Mouse (Mus musculus): ENCODE measurements at regions not wholly inside any gene's neighbourhood (a gene's known extent, or its start where the extent isn't known, plus 50 kb on each side); places are given as distances from the start of the nearest gene placed in this dataset.

DNA sequence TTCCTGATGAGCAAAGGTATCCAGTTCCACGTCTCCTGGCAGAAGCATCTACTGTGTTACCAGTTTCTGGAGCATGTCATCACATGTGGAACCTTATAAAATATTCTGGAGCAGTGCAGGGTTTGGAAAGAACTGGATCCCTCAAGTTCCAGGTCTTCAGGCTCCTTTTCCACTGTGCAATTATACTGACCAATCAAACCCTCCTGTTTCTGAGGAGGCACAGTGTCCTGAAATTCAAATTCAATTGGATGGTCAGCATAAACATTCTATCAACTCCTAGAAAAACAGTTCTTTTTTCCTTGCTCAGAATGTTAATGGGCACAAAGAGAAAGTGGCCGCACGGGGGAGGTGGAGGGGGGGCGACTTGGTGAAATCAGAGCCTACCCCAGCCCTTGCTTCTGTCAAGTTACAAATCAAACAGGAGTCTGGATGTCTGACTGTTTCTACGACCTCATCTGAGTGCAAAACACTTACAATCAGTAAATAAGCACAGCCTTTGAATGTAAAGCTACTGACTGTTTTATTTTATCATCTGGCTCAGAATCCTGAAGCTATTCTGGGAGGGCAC lies 203.2 kb upstream of the Gm21897 start:
- Histone ChIP-seq H3K27ac (ENCODE audit: insufficient read depth, low read depth, low read length) (no peak overlapping the region), H3K36me3 (ENCODE audit: control insufficient read depth, insufficient read depth, low read length) (no peaks in the 10 kb centered on the region), H3K27me3 (ENCODE audit: control insufficient read depth, insufficient read depth, low read length) (no peaks in the 10 kb centered on the region), H3K4me3 (ENCODE audit: low read depth, low read length) (no peak overlapping the region), H3K4me1 (ENCODE audit: control insufficient read depth, insufficient read depth, insufficient read length, low read length) (no peaks in the 10 kb centered on the region)
- TF ChIP-seq CTCF (IDR thresholded peaks at IDR 0.05; ENCODE audit: extremely low read depth, insufficient read length, insufficient replicate concordance, low read depth, low read length) (no peak), POLR2A (IDR thresholded peaks at IDR 0.05; ENCODE audit: low read depth, low read length) (no peak)
- 33% methylated on average over 5 of the region's 5 CpGs for WGBS

DNA sequence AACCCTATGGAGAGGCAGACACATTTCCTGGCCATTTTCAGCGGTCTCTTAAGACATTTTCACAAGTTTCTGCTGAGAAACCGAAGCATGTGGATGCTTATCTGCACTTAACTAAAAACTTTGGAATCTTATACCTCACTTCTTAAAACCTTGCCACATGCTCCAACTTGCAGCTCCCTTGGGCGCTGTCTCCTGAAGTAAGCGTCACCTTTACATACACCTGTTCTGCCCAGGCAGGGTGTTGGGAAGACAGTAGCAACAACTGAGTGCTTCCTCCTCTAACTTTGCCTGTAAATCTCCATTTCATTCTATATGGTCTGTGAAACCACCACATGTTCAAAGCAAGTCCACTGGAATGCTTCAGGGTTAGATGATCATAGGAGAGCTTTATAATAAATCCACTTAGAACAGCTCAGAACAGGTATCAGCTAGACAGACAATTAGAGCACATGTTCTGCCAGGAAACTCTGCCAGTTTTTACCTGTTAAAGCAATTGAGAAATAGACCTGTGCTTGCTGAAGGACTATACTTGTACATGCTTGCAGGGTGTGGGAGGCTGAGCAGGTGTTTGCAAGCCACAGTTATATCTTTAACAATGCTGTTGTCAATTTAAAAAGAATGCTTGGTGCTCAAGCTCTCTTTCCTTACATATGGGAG lies 202.6 kb upstream of the Gm21897 start:
- no peaks in the 10 kb centered on the region for H3K4me1 ChIP-seq (ENCODE audit: control insufficient read depth, insufficient read depth, insufficient read length, low read length)
- H3K36me3 ChIP-seq (ENCODE audit: control insufficient read depth, insufficient read depth, low read length), result no peaks in the 10 kb centered on the region
- no peak overlapping the region for H3K27ac ChIP-seq (ENCODE audit: insufficient read depth, low read depth, low read length)
- no peaks in the 10 kb centered on the region for H3K27me3 ChIP-seq (ENCODE audit: control insufficient read depth, insufficient read depth, low read length)
- no peak for TF ChIP-seq POLR2A (IDR thresholded peaks at IDR 0.05; ENCODE audit: low read depth, low read length)
- no peak for TF ChIP-seq CTCF (IDR thresholded peaks at IDR 0.05; ENCODE audit: extremely low read depth, insufficient read length, insufficient replicate concordance, low read depth, low read length)
- H3K4me3 ChIP-seq (ENCODE audit: low read depth, low read length), result no peak overlapping the region
- 63% methylated on average over 4 of the region's 4 CpGs for WGBS

- TF ChIP-seq CTCF (IDR thresholded peaks at IDR 0.05; ENCODE audit: extremely low read depth, insufficient read length, insufficient replicate concordance, low read depth, low read length), result no peak
- TF ChIP-seq POLR2A (IDR thresholded peaks at IDR 0.05; ENCODE audit: low read depth, low read length), result no peak
- Histone ChIP-seq H3K4me3 (ENCODE audit: low read depth, low read length) (no peak overlapping the region), H3K27me3 (ENCODE audit: control insufficient read depth, insufficient read depth, low read length) (no peaks in the 10 kb centered on the region), H3K27ac (ENCODE audit: insufficient read depth, low read depth, low read length) (no peak overlapping the region), H3K4me1 (ENCODE audit: control insufficient read depth, insufficient read depth, insufficient read length, low read length) (no peaks in the 10 kb centered on the region), H3K36me3 (ENCODE audit: control insufficient read depth, insufficient read depth, low read length) (no peaks in the 10 kb centered on the region)
- 37% methylated on average over 2 of the region's 2 CpGs for WGBS
Observed at GRCm38 (mm10) chr16:15115386-15115785, 201.9 kb upstream of the Gm21897 start.

GRCm38 (mm10) chr16:15119799-15120198 lies 197.5 kb upstream of the Gm21897 start:
- Histone ChIP-seq H3K36me3 (ENCODE audit: control insufficient read depth, insufficient read depth, low read length) (no peaks in the 10 kb centered on the region), H3K4me3 (ENCODE audit: low read depth, low read length) (no peak overlapping the region), H3K4me1 (ENCODE audit: control insufficient read depth, insufficient read depth, insufficient read length, low read length) (no peaks in the 10 kb centered on the region), H3K27ac (ENCODE audit: insufficient read depth, low read depth, low read length) (no peak overlapping the region), H3K27me3 (ENCODE audit: control insufficient read depth, insufficient read depth, low read length) (no peaks in the 10 kb centered on the region)
- TF ChIP-seq CTCF (IDR thresholded peaks at IDR 0.05; ENCODE audit: extremely low read depth, insufficient read length, insufficient replicate concordance, low read depth, low read length) (no peak), POLR2A (IDR thresholded peaks at IDR 0.05; ENCODE audit: low read depth, low read length) (no peak)
- WGBS, result 69% methylated on average over 1 of the region's 1 CpGs

DNA sequence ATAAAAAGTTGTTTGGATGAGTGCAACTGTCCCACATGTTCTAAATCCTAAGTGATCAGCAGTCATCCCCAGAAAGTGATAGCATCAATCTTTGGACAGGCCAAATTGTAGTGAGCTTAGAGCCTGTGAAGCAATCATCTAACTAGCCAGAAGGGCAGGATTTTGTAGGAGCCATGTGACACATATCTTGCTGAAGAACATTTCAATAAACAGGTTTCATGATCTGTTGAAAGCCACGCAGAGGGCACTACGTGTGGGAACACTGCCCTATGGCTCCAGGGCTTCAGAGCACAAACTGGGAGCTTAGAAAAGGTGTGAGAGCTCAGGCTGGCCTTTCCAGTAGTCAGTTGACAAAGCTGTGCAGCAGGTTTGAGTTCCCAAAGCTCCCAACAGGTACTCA lies 188.3 kb upstream of the Gm21897 start:
- 79% methylated on average over 2 of the region's 2 CpGs for WGBS
- TF ChIP-seq POLR2A (IDR thresholded peaks at IDR 0.05; ENCODE audit: low read depth, low read length), result no peak
- TF ChIP-seq CTCF (IDR thresholded peaks at IDR 0.05; ENCODE audit: extremely low read depth, insufficient read length, insufficient replicate concordance, low read depth, low read length), result no peak
- Histone ChIP-seq H3K27ac (ENCODE audit: insufficient read depth, low read depth, low read length) (no peak overlapping the region), H3K4me1 (ENCODE audit: control insufficient read depth, insufficient read depth, insufficient read length, low read length) (no peaks in the 10 kb centered on the region), H3K4me3 (ENCODE audit: low read depth, low read length) (no peak overlapping the region), H3K36me3 (ENCODE audit: control insufficient read depth, insufficient read depth, low read length) (no peaks in the 10 kb centered on the region), H3K27me3 (ENCODE audit: control insufficient read depth, insufficient read depth, low read length) (no peaks in the 10 kb centered on the region)

DNA sequence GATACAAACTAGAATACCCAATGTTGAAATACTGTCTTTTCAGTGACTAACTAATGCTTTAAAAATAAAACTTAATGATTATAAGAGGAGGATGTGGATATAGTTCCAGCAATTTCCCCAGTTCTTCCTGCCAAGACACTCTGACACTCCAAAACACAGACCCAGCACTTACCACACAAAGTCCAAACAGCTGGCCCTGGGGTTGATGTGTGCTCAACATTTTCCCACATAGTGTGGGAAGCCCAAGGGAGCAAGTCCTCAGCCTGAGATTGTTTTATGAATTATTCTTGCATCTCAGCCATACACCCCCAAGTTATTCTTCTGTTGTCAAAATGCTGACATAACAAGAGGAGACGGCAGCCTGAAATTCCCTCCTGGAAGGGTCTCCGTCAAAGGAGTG lies 187.5 kb upstream of the Gm21897 start:
- no peaks in the 10 kb centered on the region for H3K4me1 ChIP-seq (ENCODE audit: control insufficient read depth, insufficient read depth, insufficient read length, low read length)
- 87% methylated on average over 2 of the region's 2 CpGs for WGBS
- TF ChIP-seq CTCF (IDR thresholded peaks at IDR 0.05; ENCODE audit: extremely low read depth, insufficient read length, insufficient replicate concordance, low read depth, low read length) (no peak), POLR2A (IDR thresholded peaks at IDR 0.05; ENCODE audit: low read depth, low read length) (no peak)

DNA sequence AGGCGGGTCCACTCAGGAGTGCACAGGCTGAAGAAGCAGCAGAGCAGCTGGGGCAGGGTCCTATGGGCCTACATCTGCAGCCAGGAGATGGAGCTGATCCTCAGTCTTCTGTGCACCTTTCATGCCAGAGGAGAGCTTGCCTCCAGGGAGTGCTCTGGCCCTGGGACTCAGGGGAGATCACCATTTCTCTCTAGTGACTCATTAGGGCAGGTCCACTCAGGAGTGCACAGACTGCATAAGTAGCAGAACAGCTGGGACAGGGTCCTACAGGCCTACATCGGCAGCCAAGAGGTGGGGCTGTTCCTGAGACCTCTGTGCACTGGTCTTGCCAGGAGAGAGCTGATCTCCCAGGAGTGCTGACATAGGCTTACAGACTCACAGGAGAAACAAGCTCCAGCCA lies 159.4 kb upstream of the Gm21897 start:
- H3K36me3 ChIP-seq (ENCODE audit: control insufficient read depth, insufficient read depth, low read length), result no peaks in the 10 kb centered on the region
- WGBS, result 64% methylated on average over 2 of the region's 2 CpGs

More for the DNA sequence above, 187.5 kb upstream of the Gm21897 start:
- H3K27ac ChIP-seq (ENCODE audit: insufficient read depth, low read depth, low read length), result no peak overlapping the region
- H3K27me3 ChIP-seq (ENCODE audit: control insufficient read depth, insufficient read depth, low read length), result no peaks in the 10 kb centered on the region
- H3K4me3 ChIP-seq (ENCODE audit: low read depth, low read length), result no peak overlapping the region
- no peaks in the 10 kb centered on the region for H3K36me3 ChIP-seq (ENCODE audit: control insufficient read depth, insufficient read depth, low read length)

More for the DNA sequence above, 159.4 kb upstream of the Gm21897 start:
- H3K4me1 ChIP-seq (ENCODE audit: control insufficient read depth, insufficient read depth, insufficient read length, low read length), result no peaks in the 10 kb centered on the region
- H3K27ac ChIP-seq (ENCODE audit: insufficient read depth, low read depth, low read length), result no peak overlapping the region
- H3K4me3 ChIP-seq (ENCODE audit: low read depth, low read length), result no peak overlapping the region
- H3K27me3 ChIP-seq (ENCODE audit: control insufficient read depth, insufficient read depth, low read length), result no peaks in the 10 kb centered on the region
- TF ChIP-seq POLR2A (IDR thresholded peaks at IDR 0.05; ENCODE audit: low read depth, low read length), result no peak
- TF ChIP-seq CTCF (IDR thresholded peaks at IDR 0.05; ENCODE audit: extremely low read depth, insufficient read length, insufficient replicate concordance, low read depth, low read length), result no peak

Measured in small intestine, adult 2 months (tissue).